In genomic region chr19:42230986-42231385, GRCm38 (mm10) we compare ENCODE assay signal across 22 mouse cellular contexts. TPM values are rescaled to one million over a fixed set of nuclear protein-coding genes. Genes with fewer than 3 reads are reported as not detected.
A peak's percentile ranks its signal among the peaks of the same experiment; 100 is the strongest.
DNase-seq lines count a peak whose midpoint lies in the region; ATAC-seq lines count a peak whose summit lies in the region.
"Had no signal": no experiment of that assay in that cellular context is flagged by ENCODE, and none has a peak within 500 bp of the region (broad histone marks: within the 10 kb centered on the region; RNA-seq: fewer than 3 reads in every experiment).

No protein-coding gene starts in this region.

- DNase-seq in kidney, adult 11 months, result peak; percentile 14
- DNase-seq in kidney, postnatal 10 days, result no peak
- DNase-seq in cerebellum, adult 18-20 months, result peak; percentile 47 to 57
- DNase-seq in cerebellum, postnatal 25 days, result peak; percentile 72 to 81
- DNase-seq in gastrocnemius, postnatal 36 days, result peak; percentile 14 to 24
- DNase-seq in adrenal gland, adult 8-10 months, result no peak
- DNase-seq in forebrain, embryonic 11.5 days (ENCODE audit: low spot score), result no peak
- DNase-seq: B cell, adult 2 months; heart, postnatal 4 days; kidney, postnatal 25 days; layer of hippocampus, postnatal 36 days; lung, postnatal 10 days had no signal

- H3K4me1 ChIP-seq in forebrain, embryonic 11.5 days (replicated peaks; ENCODE audit: control insufficient read depth, insufficient read depth, low read length), result no peaks in the 10 kb centered on the region
- H3K4me1 ChIP-seq in hindbrain, embryonic 12.5 days, result peaks cover 16% of the 10 kb centered on the region; the same call in 1 of the 2 replicates
- H3K4me1 ChIP-seq: embryonic facial prominence, embryonic 13.5 days; heart, embryonic 13.5 days; limb, embryonic 13.5 days; midbrain, embryonic 10.5 days had no signal

- no peaks in the 10 kb centered on the region for H3K36me3 ChIP-seq in forebrain, embryonic 11.5 days (ENCODE audit: control insufficient read depth, insufficient read depth, low read length)
- no peaks in the 10 kb centered on the region for H3K36me3 ChIP-seq in hindbrain, embryonic 12.5 days
- H3K36me3 ChIP-seq: embryonic facial prominence, embryonic 13.5 days; heart, embryonic 13.5 days; limb, embryonic 13.5 days; liver, embryonic 15.5 days; midbrain, embryonic 10.5 days had no signal

- no peak overlapping the region for H3K4me3 ChIP-seq in forebrain, embryonic 11.5 days (ENCODE audit: low read depth, low read length)
- no peak overlapping the region for H3K4me3 ChIP-seq in hindbrain, embryonic 12.5 days
- H3K4me3 ChIP-seq: embryonic facial prominence, embryonic 13.5 days; heart, embryonic 13.5 days; limb, embryonic 13.5 days; liver, embryonic 15.5 days; midbrain, embryonic 10.5 days had no signal

- no peak overlapping the region for H3K4me2 ChIP-seq in forebrain, embryonic 11.5 days (ENCODE audit: low read depth, low read length, severe bottlenecking)
- H3K4me2 ChIP-seq in hindbrain, embryonic 12.5 days (replicated peaks), result no peak overlapping the region
- H3K4me2 ChIP-seq: embryonic facial prominence, embryonic 13.5 days; heart, embryonic 13.5 days; limb, embryonic 13.5 days had no signal

- ATAC-seq in forebrain, embryonic 11.5 days (replicated peaks; ENCODE audit: low FRiP score), result no peak
- no peak for ATAC-seq in hindbrain, embryonic 12.5 days (ENCODE audit: low FRiP score)
- ATAC-seq: forebrain, embryonic 14.5 days; inflammation-experienced regulatory T-cells, adult 6 months had no signal

- no peaks in the 10 kb centered on the region for H3K9me3 ChIP-seq in forebrain, embryonic 11.5 days (ENCODE audit: control insufficient read depth, low read length)
- no peaks in the 10 kb centered on the region for H3K9me3 ChIP-seq in hindbrain, embryonic 12.5 days (replicated peaks)
- H3K9me3 ChIP-seq: embryonic facial prominence, embryonic 13.5 days; heart, embryonic 13.5 days; limb, embryonic 13.5 days; liver, embryonic 15.5 days; midbrain, embryonic 10.5 days had no signal

- H3K27ac ChIP-seq in forebrain, embryonic 11.5 days (ENCODE audit: low read depth, low read length), result no peak overlapping the region
- H3K27ac ChIP-seq in hindbrain, embryonic 12.5 days, result no peak overlapping the region
- H3K27ac ChIP-seq: embryonic facial prominence, embryonic 13.5 days; heart, embryonic 13.5 days; limb, embryonic 13.5 days; liver, embryonic 15.5 days; midbrain, embryonic 10.5 days had no signal

- H3K9ac ChIP-seq in forebrain, embryonic 11.5 days (ENCODE audit: low read length), result no peak overlapping the region
- no peak overlapping the region for H3K9ac ChIP-seq in hindbrain, embryonic 12.5 days
- H3K9ac ChIP-seq: embryonic facial prominence, embryonic 13.5 days; heart, embryonic 13.5 days; limb, embryonic 13.5 days; liver, embryonic 15.5 days had no signal

- 92% methylated on average over 13 of the region's 13 CpGs for WGBS in forebrain, embryonic 11.5 days
- WGBS in hindbrain, embryonic 12.5 days, result 90% methylated on average over 13 of the region's 13 CpGs

- no peaks in the 10 kb centered on the region for H3K27me3 ChIP-seq in forebrain, embryonic 11.5 days (ENCODE audit: control insufficient read depth, insufficient read depth, low read length)
- H3K27me3 ChIP-seq in hindbrain, embryonic 12.5 days, result no peaks in the 10 kb centered on the region
- H3K27me3 ChIP-seq: embryonic facial prominence, embryonic 13.5 days; limb, embryonic 13.5 days had no signal

- intact Hi-C loops in gastrocnemius, postnatal 36 days (cut with DNase I), result no loop called here

RNA-seq across cellular contexts. Expression of gene Golga7b, which starts 16.4 kb away (rescaled TPM):
- 1 to 10 TPM; 2.0 to 3.2 TPM for total RNA-seq in gastrocnemius, postnatal 36 days (2021)
- total RNA-seq in adrenal gland, adult 8-10 months (2022), result 1 to 10 TPM; 1.2 to 2.1 (median 1.6) TPM
- 2.4 and 3.7 TPM in 2 replicates for polyA plus RNA-seq in forebrain, embryonic 11.5 days (2014; fragmentation: Nextera tagmentation; extraction: Ambion mirVana)
- polyA plus RNA-seq in hindbrain, embryonic 12.5 days (2016; fragmentation: Nextera tagmentation; extraction: Ambion mirVana), result 11.5 and 11.6 TPM in 2 replicates
- total RNA-seq: common myeloid progenitor, adult 5-6 weeks; neutrophil, adult 5-6 weeks had no signal
- polyA plus RNA-seq: inflammation-experienced regulatory T-cells, adult 6 months; liver, embryonic 15.5 days had no signal

RNA-seq across cellular contexts. Expression of gene Sfrp5, which starts 28.9 kb away (rescaled TPM):
- total RNA-seq in gastrocnemius, postnatal 36 days (2021), result 1 to 10 TPM; 1.9 to 6.3 TPM
- 10 to 100 TPM in 2 of 4 experiments, 1 to 10 TPM in 2; 3.4 to 25.0 (median 13.1) TPM for total RNA-seq in adrenal gland, adult 8-10 months (2022)
- 0.09 and 0.19 TPM in 2 replicates for polyA plus RNA-seq in forebrain, embryonic 11.5 days (2014; fragmentation: Nextera tagmentation; extraction: Ambion mirVana)
- polyA plus RNA-seq in hindbrain, embryonic 12.5 days (2016; fragmentation: Nextera tagmentation; extraction: Ambion mirVana), result 1.5 and 1.9 TPM in 2 replicates
- total RNA-seq: common myeloid progenitor, adult 5-6 weeks; neutrophil, adult 5-6 weeks had no signal
- polyA plus RNA-seq: inflammation-experienced regulatory T-cells, adult 6 months had no signal

Comparison
In these comparisons a context has a peak if more than half of its experiments do, and no peak if none do; other contexts are left out.
1. DNase-seq: peak in kidney, adult 11 months (single experiment), cerebellum, adult 18-20 months (2 of 2), cerebellum, postnatal 25 days (2 of 2) and gastrocnemius, postnatal 36 days (2 of 2); none in kidney, postnatal 10 days (single experiment), adrenal gland, adult 8-10 months (single experiment) and forebrain, embryonic 11.5 days (single experiment).